Mouse (Mus musculus) ES-Bruce4 (cell line): ENCODE results near the gene Rela.

Experiments
- CTCF ChIP-seq: IDR thresholded peaks from one replicate; pipeline ENCODE4 v1.8.1; 2011; ENCODE audit warnings: low read depth, low read length
- EP300 ChIP-seq: IDR thresholded peaks from 2 replicates; pipeline ENCODE4 v1.6.1; 2011; ENCODE audit warnings: low read depth, low read length; ENCODE audit not compliant: insufficient read depth
- POLR2A ChIP-seq: IDR thresholded peaks from one replicate; pipeline ENCODE4 v1.8.1; 2011; ENCODE audit warnings: low read length; ENCODE audit not compliant: insufficient read depth

GRCm38 (mm10) chr19:5638416-5639005, 1.2 kb downstream of the Rela start:
- TF ChIP-seq CTCF: no peak
- TF ChIP-seq POLR2A: no peak
- no peak for TF ChIP-seq EP300
